Mouse (Mus musculus): ENCODE measurements around the gene Mtx3. TPM values are rescaled to one million over a fixed set of nuclear protein-coding genes. Genes with fewer than 3 reads are reported as not detected.

The Mtx3 gene
- total RNA-seq, 2 experiments from 2014 or later = 30.2 to 34.4 TPM

DNA sequence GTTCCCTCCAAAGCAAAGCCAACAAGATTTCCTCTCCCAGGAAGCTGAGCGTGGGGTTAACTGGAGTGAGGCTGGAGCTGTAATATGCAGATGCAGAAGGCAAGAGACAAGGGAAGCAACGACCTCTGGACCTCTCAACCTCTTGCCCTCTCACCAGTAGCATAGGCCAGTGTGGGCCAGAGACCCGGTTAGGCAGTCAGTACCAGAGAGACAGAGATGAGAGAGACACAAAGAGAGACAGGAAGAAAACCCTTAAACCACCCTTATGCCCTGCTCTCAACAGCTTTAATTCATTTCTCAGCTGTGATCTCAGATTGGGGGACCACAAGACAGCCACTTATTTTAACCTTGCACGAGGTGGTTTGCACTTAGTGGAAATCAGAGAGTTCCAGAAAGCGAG lies 62.8 kb downstream of the Mtx3 start:
- DNase-seq (ENCODE audit: low spot score in 2 of 2) = no peak
- TF ChIP-seq CTCF (conservative IDR thresholded peaks at IDR 0.05) = no peak
- H3K4me3 ChIP-seq = no peak overlapping the region
- H3K27ac ChIP-seq = no peak overlapping the region

Other genes starting within 250 kb of the Mtx3 start
- gene Serinc5, start 233.7 kb upstream of the Mtx3 start, total RNA-seq (2021) = 10 to 100 TPM; 67.1 to 72.1 TPM
- 10 to 100 TPM; 22.2 to 23.5 TPM for gene Thbs4, start 49.9 kb upstream of the Mtx3 start, total RNA-seq (2021)

Data from layer of hippocampus, adult 2 months (tissue).